Mouse (Mus musculus): ENCODE data around the gene Styk1. TPM values are rescaled to one million over a fixed set of nuclear protein-coding genes. Genes with fewer than 3 reads are reported as not detected.

Gene Styk1
- 1.6 and 1.9 TPM in 2 replicates for polyA plus RNA-seq (2012; rRNA removed)

DNA sequence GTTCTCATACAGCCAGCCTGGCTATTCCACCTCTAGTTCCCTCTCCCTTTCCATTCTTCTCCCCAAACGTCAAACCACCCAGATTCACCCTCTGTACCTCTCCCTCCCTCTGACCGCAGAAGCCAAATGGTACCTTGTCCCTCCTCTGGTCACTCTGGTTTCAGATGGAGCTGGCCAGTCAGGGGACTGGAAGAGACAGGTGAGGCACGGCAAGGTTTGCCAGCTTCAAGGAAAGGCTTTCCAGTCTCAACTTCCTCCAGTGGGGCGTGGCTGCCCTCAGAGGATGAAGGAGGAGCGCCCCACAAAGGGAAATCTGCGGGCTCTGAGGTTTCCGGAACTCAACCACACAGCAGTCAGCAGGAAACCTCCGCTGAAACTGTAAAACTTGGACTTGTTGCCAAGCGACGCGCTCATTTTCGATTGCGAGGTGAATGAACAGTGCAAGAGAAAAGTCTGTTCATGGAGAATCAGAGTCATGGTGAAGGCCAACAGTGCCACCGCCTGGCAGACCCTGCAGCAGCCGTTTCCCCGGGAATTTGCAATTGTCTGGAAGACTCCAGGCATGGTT lies at the start of gene Styk1:
Styk1 (minus strand) TSS at position 246 of the 568 bp plus-strand sequence.

DNA sequence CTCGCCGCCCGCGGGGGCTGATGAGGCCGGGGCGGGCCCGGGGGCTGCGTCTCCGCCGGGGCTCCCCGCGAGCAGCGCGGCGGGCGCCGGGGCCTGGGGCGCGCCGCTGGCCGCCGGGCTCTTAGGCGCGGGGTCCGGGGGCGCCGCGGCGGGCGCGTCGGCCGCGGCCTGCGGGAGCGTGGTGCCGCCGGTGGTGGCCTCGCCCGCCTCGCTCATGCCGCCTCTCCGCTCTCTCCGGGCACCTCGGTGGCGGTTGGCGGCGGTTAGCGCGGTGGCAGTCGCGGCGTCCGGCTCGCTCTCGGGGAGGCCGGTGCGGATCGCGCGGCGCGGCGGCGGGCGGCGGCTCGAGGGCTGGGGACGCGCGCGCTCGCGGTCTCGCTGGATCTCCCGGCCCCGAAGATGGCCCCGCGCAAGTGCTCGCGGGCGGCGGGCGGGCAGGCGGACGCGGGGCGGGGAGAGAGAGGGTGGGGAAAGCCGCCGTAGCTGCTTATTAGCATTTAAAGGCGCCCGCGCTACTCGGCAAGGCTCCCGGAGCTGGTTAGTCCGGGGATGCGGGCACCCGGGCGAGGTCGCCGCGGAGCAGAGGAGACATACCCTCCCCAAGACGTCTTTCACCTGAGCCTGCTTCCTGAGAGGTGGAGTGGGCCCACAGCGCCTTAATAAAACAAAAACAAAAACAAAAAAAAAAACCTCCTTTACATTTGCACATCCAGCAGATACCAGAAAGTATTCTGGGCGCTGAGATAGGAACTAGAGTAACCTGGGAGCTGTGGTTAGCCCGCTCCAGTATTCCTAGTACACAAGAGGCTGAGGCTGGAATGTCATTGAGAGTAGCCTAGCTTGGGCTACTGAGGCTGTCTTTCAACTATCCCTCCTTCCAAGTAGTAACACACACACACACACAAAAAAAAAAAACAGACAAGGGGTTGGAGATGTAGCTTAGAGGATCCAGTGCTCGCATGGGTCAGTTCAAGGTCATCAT lies 34.9 kb upstream of the Styk1 start, which contains the start of gene Ybx3:
Ybx3 (minus strand) TSS at position 437 of the 982 bp plus-strand sequence.

DNA sequence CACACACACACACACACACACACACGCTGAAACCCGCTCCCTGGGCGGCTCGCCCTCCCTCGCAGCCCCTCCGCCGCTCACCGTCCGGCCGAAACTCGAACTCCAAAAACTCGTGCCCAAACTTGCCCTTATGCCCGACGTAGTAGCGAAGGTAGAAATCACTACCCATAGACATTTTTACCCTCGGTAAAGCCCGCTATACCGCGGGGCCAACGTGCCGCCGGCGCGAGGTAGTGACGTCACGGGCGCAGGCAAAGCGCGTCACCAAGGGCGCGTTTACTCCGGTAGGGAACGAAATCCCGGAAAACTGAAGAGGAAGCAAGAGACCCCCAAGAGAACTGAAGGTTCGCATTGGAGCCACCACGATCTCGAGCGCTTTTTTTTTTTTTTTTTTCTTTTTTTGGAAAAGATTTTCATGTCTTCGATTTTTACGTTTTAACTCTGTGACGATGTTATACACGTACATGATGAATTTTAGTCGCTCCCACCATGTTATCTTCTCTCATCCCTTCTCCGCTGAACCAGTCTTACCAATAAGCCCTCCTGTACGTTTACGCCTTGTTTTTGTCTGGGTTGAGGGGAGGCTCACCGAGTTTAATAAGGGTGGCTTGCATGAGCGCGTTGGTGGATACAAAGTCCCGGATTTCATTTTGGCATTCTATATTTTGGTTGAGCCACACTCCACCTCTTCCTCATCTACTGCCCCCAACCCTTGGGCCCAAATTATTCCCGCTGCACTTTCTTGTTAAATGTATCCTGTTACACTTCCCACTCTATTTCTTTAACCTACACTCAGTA lies 60.2 kb downstream of the Styk1 start, which contains the start of gene Magohb:
Magohb (minus strand) TSS at position 254 of the 798 bp plus-strand sequence.

Other genes starting within 250 kb of the Styk1 start
- gene Klra2, start 106.2 kb downstream of the Styk1 start, polyA plus RNA-seq (2012; rRNA removed): 0.11 and 0.19 TPM in 2 replicates
- 31.2 and 35.9 TPM in 2 replicates for gene Magohb, start 60.4 kb downstream of the Styk1 start, polyA plus RNA-seq (2012; rRNA removed)
- gene Ybx3, start 34.9 kb upstream of the Styk1 start, polyA plus RNA-seq (2012; rRNA removed): 111 and 123 TPM in 2 replicates
- gene 5430401F13Rik, start 132.8 kb upstream of the Styk1 start, polyA plus RNA-seq (2012; rRNA removed): not detected in 2 replicates
- gene Gm6619, start 132.8 kb upstream of the Styk1 start, polyA plus RNA-seq (2012; rRNA removed): not detected in 2 replicates

Data from central nervous system, embryonic 14 days (tissue).